Mouse (Mus musculus) hindbrain, embryonic 14.5 days (tissue): ENCODE measurements around the gene Cdh20. TPM values are rescaled to one million over a fixed set of nuclear protein-coding genes. Genes with fewer than 3 reads are reported as not detected.

Source experiments
- ATAC-seq: fragments of 200-750 bp; cut with Nextera tagmentation; 2 replicates; pipeline ENCODE4 v1.8.0; 2017; ENCODE audit warnings: moderate number of reproducible peaks, mild to moderate bottlenecking, moderate TSS enrichment, moderate library complexity; ENCODE audit not compliant: low FRiP score
- DNase-seq: peaks from one replicate; pipeline ENCODE4 v3.0.0-alpha.2; 2015; ENCODE audit warnings: low spot score
- H3K27ac ChIP-seq: fragments of 300-500 bp; sonication (generic); 2 replicates; pipeline ENCODE4 v1.5.1; 2014; ENCODE audit warnings: mild to moderate bottlenecking, moderate library complexity
- H3K27me3 ChIP-seq: fragments of 300-500 bp; sonication (generic); 2 replicates; pipeline ENCODE4 v1.6.1; 2014; ENCODE audit warnings: mild to moderate bottlenecking, low read length, mixed read lengths; ENCODE audit not compliant: control insufficient read depth, insufficient read depth
- H3K36me3 ChIP-seq: fragments of 300-500 bp; sonication (generic); replicated peaks from 2 replicates; pipeline ENCODE4 v1.6.1; 2014; ENCODE audit not compliant: control insufficient read depth, insufficient read depth
- H3K4me1 ChIP-seq: fragments of 300-500 bp; sonication (generic); replicated peaks from 2 replicates; pipeline ENCODE4 v1.6.1; 2014; ENCODE audit warnings: antibody characterized with exemption, low read length, mixed read lengths; ENCODE audit not compliant: control insufficient read depth, insufficient read depth
- H3K4me2 ChIP-seq: fragments of 300-500 bp; sonication (generic); replicated peaks from 2 replicates; pipeline ENCODE4 v1.6.1; 2014; ENCODE audit warnings: mild to moderate bottlenecking, moderate library complexity
- H3K4me3 ChIP-seq: fragments of 300-500 bp; sonication (generic); replicated peaks from 2 replicates; pipeline ENCODE4 v1.5.1; 2014; ENCODE audit warnings: mild to moderate bottlenecking, low read length
- H3K9ac ChIP-seq: fragments of 300-500 bp; sonication (generic); 2 replicates; pipeline ENCODE4 v1.6.1; 2014
- H3K9me3 ChIP-seq: fragments of 300-500 bp; sonication (generic); 2 replicates; pipeline ENCODE4 v1.6.1; 2016; ENCODE audit warnings: low read length; ENCODE audit not compliant: control insufficient read depth
- WGBS: fragments of 180-500 bp; shearing (Covaris S2); extraction: QIAGEN DNeasy Blood & Tissue Kit; methylation state at CpG from one replicate; pipeline ENCODE4 v1.1.7; 2014; 5-methylcytosine and 5-hydroxymethylcytosine counted together
- polyA plus RNA-seq: library from polyadenylated mRNA; unstranded; fragments of >200 nt; fragmentation: Nextera tagmentation; extraction: Ambion mirVana; gene quantifications from 2 replicates; pipeline ENCODE4 v1.2.1, GENCODE M21; 2014

Gene Cdh20
- 1.4 and 1.6 TPM in 2 replicates for polyA plus RNA-seq

- Histone ChIP-seq H3K27ac (no peak within 1 kb of the TSS), H3K9ac (peak within 1 kb of the TSS; percentile 64), H3K27me3 (peaks cover 5% of the 10 kb centered on the region; the same call in 1 of the 2 replicates), H3K4me3 (peak within 1 kb of the TSS; percentile 50), H3K36me3 (no peaks in the 10 kb centered on the region), H3K4me2 (peak within 1 kb of the TSS; percentile 95), H3K9me3 (no peaks in the 10 kb centered on the region), H3K4me1 (peaks cover 7% of the 10 kb centered on the region)
- WGBS = under 1% methylated on average over 46 of the region's 46 CpGs
- peak; percentile 65 for ATAC-seq
- peak; percentile 48 for DNase-seq
These were observed at the start of gene Cdh20 for GRCm38 (mm10) chr1:104768371-104769249. TSS of gene Cdh20 (plus strand) at chr1:104768529.

GRCm38 (mm10) chr1:104746816-104747215, 21.5 kb upstream of the Cdh20 start:
- DNase-seq (peak; percentile 47), ATAC-seq (peak; percentile 91)
- no peaks in the 10 kb centered on the region for H3K27me3 ChIP-seq
- H3K9ac ChIP-seq = no peak overlapping the region
- H3K4me3 ChIP-seq = no peak overlapping the region
- no peaks in the 10 kb centered on the region for H3K36me3 ChIP-seq
- WGBS = 0% methylated on average over 1 of the region's 1 CpGs
- no peak overlapping the region for H3K27ac ChIP-seq
- no peak overlapping the region for H3K4me2 ChIP-seq
- 0 out of 2 replicates have a peak, but pooled peaks cover 6% of the 10 kb centered on the region for H3K4me1 ChIP-seq
- no peaks in the 10 kb centered on the region for H3K9me3 ChIP-seq

GRCm38 (mm10) chr1:104747438-104747837, 20.9 kb upstream of the Cdh20 start:
- Histone ChIP-seq H3K9me3 (no peaks in the 10 kb centered on the region), H3K4me1 (0 out of 2 replicates have a peak, but pooled peaks cover 6% of the 10 kb centered on the region), H3K9ac (no peak overlapping the region), H3K27me3 (no peaks in the 10 kb centered on the region), H3K36me3 (no peaks in the 10 kb centered on the region), H3K4me2 (no peak overlapping the region), H3K27ac (no peak overlapping the region), H3K4me3 (no peak overlapping the region)
- DNase-seq (no peak), ATAC-seq (no peak)
- 49% methylated on average over 4 of the region's 4 CpGs for WGBS

- Histone ChIP-seq H3K9me3 (no peaks in the 10 kb centered on the region), H3K27me3 (no peaks in the 10 kb centered on the region), H3K36me3 (no peaks in the 10 kb centered on the region), H3K27ac (no peak overlapping the region), H3K4me3 (no peak overlapping the region), H3K4me1 (no peaks in the 10 kb centered on the region), H3K9ac (no peak overlapping the region), H3K4me2 (no peak overlapping the region)
- WGBS = 69% methylated on average over 8 of the region's 8 CpGs
- no peak for ATAC-seq
- DNase-seq = no peak
These were observed 13.8 kb upstream of the Cdh20 start for GRCm38 (mm10) chr1:104754483-104754882.

- H3K4me1 ChIP-seq = no peaks in the 10 kb centered on the region
- no peaks in the 10 kb centered on the region for H3K9me3 ChIP-seq
- no peak overlapping the region for H3K4me3 ChIP-seq
- H3K27ac ChIP-seq = no peak overlapping the region
- ATAC-seq (no peak), DNase-seq (no peak)
- 45% methylated on average over 4 of the region's 4 CpGs for WGBS
- no peak overlapping the region for H3K4me2 ChIP-seq
- H3K36me3 ChIP-seq = no peaks in the 10 kb centered on the region
- no peaks in the 10 kb centered on the region for H3K27me3 ChIP-seq
- no peak overlapping the region for H3K9ac ChIP-seq
These were observed 12.4 kb upstream of the Cdh20 start for GRCm38 (mm10) chr1:104755896-104756295.

GRCm38 (mm10) chr1:104769250-104769607, 900 bp downstream of the Cdh20 start:
- peaks cover 7% of the 10 kb centered on the region for H3K4me1 ChIP-seq
- no peaks in the 10 kb centered on the region for H3K36me3 ChIP-seq
- peak; percentile 76 for ATAC-seq
- H3K4me3 ChIP-seq = peak overlapping the region; percentile 50
- peaks cover 5% of the 10 kb centered on the region; the same call in 1 of the 2 replicates for H3K27me3 ChIP-seq
- WGBS = under 1% methylated on average over 12 of the region's 12 CpGs
- H3K9ac ChIP-seq = peak overlapping the region; percentile 64
- H3K27ac ChIP-seq = no peak overlapping the region
- peak overlapping the region; percentile 95 for H3K4me2 ChIP-seq
- no peaks in the 10 kb centered on the region for H3K9me3 ChIP-seq
- peak; percentile 40 for DNase-seq

GRCm38 (mm10) chr1:104771937-104772336, 3.6 kb downstream of the Cdh20 start:
- Histone ChIP-seq H3K4me1 (peaks cover 7% of the 10 kb centered on the region), H3K9me3 (no peaks in the 10 kb centered on the region), H3K27ac (no peak overlapping the region), H3K27me3 (peaks cover 5% of the 10 kb centered on the region; the same call in 1 of the 2 replicates), H3K36me3 (no peaks in the 10 kb centered on the region), H3K4me3 (no peak overlapping the region), H3K4me2 (peak overlapping the region; percentile 5; the same call in 1 of the 2 replicates), H3K9ac (no peak overlapping the region)
- 55% methylated on average over 4 of the region's 4 CpGs for WGBS
- ATAC-seq (no peak), DNase-seq (no peak)

- WGBS = 96% methylated on average over 2 of the region's 2 CpGs
- H3K9ac ChIP-seq = no peak overlapping the region
- no peak for ATAC-seq
- no peak overlapping the region for H3K4me3 ChIP-seq
- DNase-seq = no peak
- H3K27ac ChIP-seq = no peak overlapping the region
- H3K4me1 ChIP-seq = peaks cover 1% of the 10 kb centered on the region
- H3K27me3 ChIP-seq = peaks cover 5% of the 10 kb centered on the region; the same call in 1 of the 2 replicates
- H3K9me3 ChIP-seq = no peaks in the 10 kb centered on the region
- H3K36me3 ChIP-seq = no peaks in the 10 kb centered on the region
- H3K4me2 ChIP-seq = no peak overlapping the region
These were observed 4.9 kb downstream of the Cdh20 start for GRCm38 (mm10) chr1:104773207-104773606.

GRCm38 (mm10) chr1:104793488-104793887, 25.2 kb downstream of the Cdh20 start:
- H3K9me3 ChIP-seq = no peaks in the 10 kb centered on the region
- no peak for ATAC-seq
- H3K4me2 ChIP-seq = no peak overlapping the region
- no peak overlapping the region for H3K27ac ChIP-seq
- H3K27me3 ChIP-seq = no peaks in the 10 kb centered on the region
- WGBS = 53% methylated on average over 3 of the region's 3 CpGs
- H3K9ac ChIP-seq = no peak overlapping the region
- no peaks in the 10 kb centered on the region for H3K36me3 ChIP-seq
- H3K4me1 ChIP-seq = peaks cover 9% of the 10 kb centered on the region; the same call in 1 of the 2 replicates
- DNase-seq = no peak
- H3K4me3 ChIP-seq = no peak overlapping the region
